Mouse (Mus musculus): ENCODE results near the gene Dclre1b. TPM values are rescaled to one million over a fixed set of nuclear protein-coding genes. Genes with fewer than 3 reads are reported as not detected.

Gene Dclre1b
- polyA plus RNA-seq, 1 experiment from 2014 or later: 36.7 TPM

- WGBS: 85% methylated on average over 4 of the region's 4 CpGs
- Histone ChIP-seq H3K4me1 (ENCODE audit: control insufficient read depth, insufficient read depth, low read length) (peaks cover 3% of the 10 kb centered on the region; the same call in 1 of the 2 replicates), H3K4me2 (replicated peaks; ENCODE audit: low read depth, low read length) (no peak overlapping the region), H3K27ac (ENCODE audit: low read depth, low read length) (no peak overlapping the region), H3K4me3 (ENCODE audit: low read length) (no peak overlapping the region), H3K27me3 (ENCODE audit: control insufficient read depth, insufficient read depth, low read length) (no peaks in the 10 kb centered on the region), H3K9me3 (ENCODE audit: control insufficient read depth, low read length) (no peaks in the 10 kb centered on the region), H3K36me3 (ENCODE audit: control insufficient read depth, insufficient read depth, low read length) (no peaks in the 10 kb centered on the region; the same call in 1 of the 2 replicates), H3K9ac (ENCODE audit: low read depth, low read length) (no peak overlapping the region)
- no peak for ATAC-seq (ENCODE audit: low FRiP score, low TSS enrichment)
Measured at GRCm38 (mm10) chr3:103782844-103783609, 26.2 kb downstream of the Dclre1b start.

GRCm38 (mm10) chr3:103780777-103781176 is 28.5 kb downstream of the Dclre1b start:
- no peak for ATAC-seq (ENCODE audit: low FRiP score, low TSS enrichment)
- peaks cover 15% of the 10 kb centered on the region for H3K36me3 ChIP-seq (ENCODE audit: control insufficient read depth, insufficient read depth, low read length)
- no peaks in the 10 kb centered on the region for H3K27me3 ChIP-seq (ENCODE audit: control insufficient read depth, insufficient read depth, low read length)
- no peaks in the 10 kb centered on the region for H3K9me3 ChIP-seq (ENCODE audit: control insufficient read depth, low read length)
- no peak overlapping the region for H3K27ac ChIP-seq (ENCODE audit: low read depth, low read length)
- H3K4me1 ChIP-seq (ENCODE audit: control insufficient read depth, insufficient read depth, low read length): no peaks in the 10 kb centered on the region
- WGBS: 83% methylated on average over 5 of the region's 5 CpGs
- H3K9ac ChIP-seq (ENCODE audit: low read depth, low read length): no peak overlapping the region
- no peak overlapping the region for H3K4me2 ChIP-seq (replicated peaks; ENCODE audit: low read depth, low read length)
- H3K4me3 ChIP-seq (ENCODE audit: low read length): no peak overlapping the region

GRCm38 (mm10) chr3:103780271-103780670 is 29.0 kb downstream of the Dclre1b start:
- Histone ChIP-seq H3K4me1 (ENCODE audit: control insufficient read depth, insufficient read depth, low read length) (no peaks in the 10 kb centered on the region), H3K4me3 (ENCODE audit: low read length) (no peak overlapping the region), H3K27me3 (ENCODE audit: control insufficient read depth, insufficient read depth, low read length) (no peaks in the 10 kb centered on the region), H3K4me2 (replicated peaks; ENCODE audit: low read depth, low read length) (no peak overlapping the region), H3K9me3 (ENCODE audit: control insufficient read depth, low read length) (no peaks in the 10 kb centered on the region), H3K36me3 (ENCODE audit: control insufficient read depth, insufficient read depth, low read length) (peaks cover 18% of the 10 kb centered on the region), H3K9ac (ENCODE audit: low read depth, low read length) (no peak overlapping the region), H3K27ac (ENCODE audit: low read depth, low read length) (no peak overlapping the region)
- WGBS: 92% methylated on average over 3 of the region's 3 CpGs
- no peak for ATAC-seq (ENCODE audit: low FRiP score, low TSS enrichment)

- H3K9ac ChIP-seq (ENCODE audit: low read depth, low read length): no peak overlapping the region
- no peak overlapping the region for H3K27ac ChIP-seq (ENCODE audit: low read depth, low read length)
- no peak for ATAC-seq (ENCODE audit: low FRiP score, low TSS enrichment)
- H3K27me3 ChIP-seq (ENCODE audit: control insufficient read depth, insufficient read depth, low read length): no peaks in the 10 kb centered on the region
- no peak overlapping the region for H3K4me3 ChIP-seq (ENCODE audit: low read length)
- H3K4me1 ChIP-seq (ENCODE audit: control insufficient read depth, insufficient read depth, low read length): no peaks in the 10 kb centered on the region
- no peaks in the 10 kb centered on the region for H3K9me3 ChIP-seq (ENCODE audit: control insufficient read depth, low read length)
- peaks cover 18% of the 10 kb centered on the region for H3K36me3 ChIP-seq (ENCODE audit: control insufficient read depth, insufficient read depth, low read length)
- 91% methylated on average over 7 of the region's 7 CpGs for WGBS
- H3K4me2 ChIP-seq (replicated peaks; ENCODE audit: low read depth, low read length): no peak overlapping the region
Measured at GRCm38 (mm10) chr3:103779183-103779582, 30.1 kb downstream of the Dclre1b start.

GRCm38 (mm10) chr3:103778660-103779059 is 30.6 kb downstream of the Dclre1b start:
- 84% methylated on average over 6 of the region's 6 CpGs for WGBS
- no peaks in the 10 kb centered on the region for H3K9me3 ChIP-seq (ENCODE audit: control insufficient read depth, low read length)
- ATAC-seq (ENCODE audit: low FRiP score, low TSS enrichment): no peak
- H3K9ac ChIP-seq (ENCODE audit: low read depth, low read length): no peak overlapping the region
- H3K4me2 ChIP-seq (replicated peaks; ENCODE audit: low read depth, low read length): no peak overlapping the region
- H3K27ac ChIP-seq (ENCODE audit: low read depth, low read length): no peak overlapping the region
- no peak overlapping the region for H3K4me3 ChIP-seq (ENCODE audit: low read length)
- peaks cover 18% of the 10 kb centered on the region for H3K36me3 ChIP-seq (ENCODE audit: control insufficient read depth, insufficient read depth, low read length)
- no peaks in the 10 kb centered on the region for H3K4me1 ChIP-seq (ENCODE audit: control insufficient read depth, insufficient read depth, low read length)
- H3K27me3 ChIP-seq (ENCODE audit: control insufficient read depth, insufficient read depth, low read length): no peaks in the 10 kb centered on the region

- H3K4me3 ChIP-seq (ENCODE audit: low read length): no peak overlapping the region
- no peak overlapping the region for H3K4me2 ChIP-seq (replicated peaks; ENCODE audit: low read depth, low read length)
- no peaks in the 10 kb centered on the region for H3K27me3 ChIP-seq (ENCODE audit: control insufficient read depth, insufficient read depth, low read length)
- H3K27ac ChIP-seq (ENCODE audit: low read depth, low read length): no peak overlapping the region
- H3K36me3 ChIP-seq (ENCODE audit: control insufficient read depth, insufficient read depth, low read length): peaks cover 18% of the 10 kb centered on the region
- no peak for ATAC-seq (ENCODE audit: low FRiP score, low TSS enrichment)
- no peaks in the 10 kb centered on the region for H3K9me3 ChIP-seq (ENCODE audit: control insufficient read depth, low read length)
- 93% methylated on average over 11 of the region's 11 CpGs for WGBS
- H3K4me1 ChIP-seq (ENCODE audit: control insufficient read depth, insufficient read depth, low read length): 0 out of 2 replicates have a peak, but pooled peaks cover 4% of the 10 kb centered on the region
- H3K9ac ChIP-seq (ENCODE audit: low read depth, low read length): no peak overlapping the region
Measured at GRCm38 (mm10) chr3:103777940-103778339, 31.3 kb downstream of the Dclre1b start.

GRCm38 (mm10) chr3:103774009-103774408 is 35.2 kb downstream of the Dclre1b start:
- WGBS: 87% methylated on average over 15 of the region's 15 CpGs
- ATAC-seq (ENCODE audit: low FRiP score, low TSS enrichment): no peak
- Histone ChIP-seq H3K4me3 (ENCODE audit: low read length) (no peak overlapping the region), H3K9me3 (ENCODE audit: control insufficient read depth, low read length) (no peaks in the 10 kb centered on the region), H3K4me1 (ENCODE audit: control insufficient read depth, insufficient read depth, low read length) (0 out of 2 replicates have a peak, but pooled peaks cover 7% of the 10 kb centered on the region), H3K27me3 (ENCODE audit: control insufficient read depth, insufficient read depth, low read length) (no peaks in the 10 kb centered on the region), H3K9ac (ENCODE audit: low read depth, low read length) (no peak overlapping the region), H3K4me2 (replicated peaks; ENCODE audit: low read depth, low read length) (no peak overlapping the region), H3K36me3 (ENCODE audit: control insufficient read depth, insufficient read depth, low read length) (peaks cover 31% of the 10 kb centered on the region), H3K27ac (ENCODE audit: low read depth, low read length) (no peak overlapping the region)

GRCm38 (mm10) chr3:103773508-103773907 is 35.7 kb downstream of the Dclre1b start:
- 86% methylated on average over 3 of the region's 3 CpGs for WGBS
- Histone ChIP-seq H3K9me3 (ENCODE audit: control insufficient read depth, low read length) (no peaks in the 10 kb centered on the region), H3K27me3 (ENCODE audit: control insufficient read depth, insufficient read depth, low read length) (no peaks in the 10 kb centered on the region), H3K36me3 (ENCODE audit: control insufficient read depth, insufficient read depth, low read length) (peaks cover 35% of the 10 kb centered on the region), H3K27ac (ENCODE audit: low read depth, low read length) (no peak overlapping the region; the same call in 1 of the 2 replicates), H3K4me2 (replicated peaks; ENCODE audit: low read depth, low read length) (no peak overlapping the region), H3K4me3 (ENCODE audit: low read length) (no peak overlapping the region), H3K9ac (ENCODE audit: low read depth, low read length) (no peak overlapping the region), H3K4me1 (ENCODE audit: control insufficient read depth, insufficient read depth, low read length) (0 out of 2 replicates have a peak, but pooled peaks cover 7% of the 10 kb centered on the region)
- ATAC-seq (ENCODE audit: low FRiP score, low TSS enrichment): no peak

- H3K9me3 ChIP-seq (ENCODE audit: control insufficient read depth, low read length): no peaks in the 10 kb centered on the region
- H3K9ac ChIP-seq (ENCODE audit: low read depth, low read length): no peak overlapping the region
- 64% methylated on average over 4 of the region's 4 CpGs for WGBS
- 0 out of 2 replicates have a peak, but pooled peaks cover 7% of the 10 kb centered on the region for H3K4me1 ChIP-seq (ENCODE audit: control insufficient read depth, insufficient read depth, low read length)
- no peak overlapping the region for H3K27ac ChIP-seq (ENCODE audit: low read depth, low read length)
- no peak for ATAC-seq (ENCODE audit: low FRiP score, low TSS enrichment)
- no peaks in the 10 kb centered on the region for H3K27me3 ChIP-seq (ENCODE audit: control insufficient read depth, insufficient read depth, low read length)
- H3K4me2 ChIP-seq (replicated peaks; ENCODE audit: low read depth, low read length): no peak overlapping the region
- H3K4me3 ChIP-seq (ENCODE audit: low read length): no peak overlapping the region
- peaks cover 38% of the 10 kb centered on the region for H3K36me3 ChIP-seq (ENCODE audit: control insufficient read depth, insufficient read depth, low read length)
Measured at GRCm38 (mm10) chr3:103772846-103773245, 36.4 kb downstream of the Dclre1b start.
